Mouse (Mus musculus): Measurements from ENCODE around the gene Serpina3m. TPM values are rescaled to one million over a fixed set of nuclear protein-coding genes. Genes with fewer than 3 reads are reported as not detected.
"Not testable (repeated sequence)": the region's sequence is repeated elsewhere in the genome, so short reads cannot be mapped to it uniquely, and the experiment has no call there.

The Serpina3m gene
- polyA plus RNA-seq, 1 experiment: 1.1 TPM

DNA sequence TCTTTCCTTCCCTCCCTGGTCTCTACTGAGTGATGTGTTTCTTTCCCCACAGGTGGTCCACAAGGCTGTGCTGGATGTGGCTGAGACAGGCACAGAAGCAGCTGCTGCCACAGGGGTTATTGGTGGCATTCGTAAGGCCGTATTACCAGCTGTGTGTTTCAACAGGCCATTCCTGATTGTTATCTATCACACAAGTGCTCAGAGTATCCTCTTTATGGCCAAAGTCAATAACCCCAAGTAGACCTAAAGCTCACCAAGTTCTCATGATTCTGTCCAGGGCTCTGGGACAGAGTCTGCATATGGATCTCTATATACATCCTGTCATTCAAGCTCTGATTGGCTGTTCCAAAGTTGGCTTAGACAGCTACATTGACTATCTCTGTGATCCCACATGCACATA is 6.9 kb downstream of the Serpina3m start:
- WGBS: 67% methylated on average over 2 of the region's 2 CpGs
- no peak for DNase-seq
- TF ChIP-seq CTCF (IDR thresholded peaks at IDR 0.05; ENCODE audit: insufficient read depth, low read length) (no peak), POLR2A (IDR thresholded peaks at IDR 0.05; ENCODE audit: borderline replicate concordance, extremely low read depth, low read depth, low read length) (no peak)
- Histone ChIP-seq H3K4me3 (replicated peaks; ENCODE audit: extremely low read depth, low read depth, low read length) (no peak overlapping the region), H3K4me1 (ENCODE audit: control insufficient read depth, insufficient read depth, low read length) (no peaks in the 10 kb centered on the region)

DNA sequence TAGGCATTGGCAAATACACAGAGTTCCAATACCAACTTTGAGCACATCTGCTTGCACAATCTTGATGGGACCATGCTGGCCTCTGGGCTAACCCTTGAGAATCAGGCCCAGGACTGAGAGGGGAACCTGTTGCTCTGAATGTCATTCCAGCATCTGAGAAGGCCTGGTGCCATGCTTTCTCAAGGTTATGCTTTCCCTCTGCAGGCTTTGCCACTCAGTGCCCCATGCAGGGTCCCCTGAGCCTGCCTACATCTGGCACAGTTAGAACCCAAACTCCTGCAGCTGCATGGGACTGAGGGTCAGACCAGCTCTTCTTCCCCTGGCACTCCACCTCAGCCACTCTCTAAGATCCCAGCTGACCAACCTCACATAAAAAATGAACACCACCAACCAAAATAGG is 7.4 kb downstream of the Serpina3m start:
- no peak for DNase-seq
- TF ChIP-seq CTCF (IDR thresholded peaks at IDR 0.05; ENCODE audit: insufficient read depth, low read length): no peak
- no peak for TF ChIP-seq POLR2A (IDR thresholded peaks at IDR 0.05; ENCODE audit: borderline replicate concordance, extremely low read depth, low read depth, low read length)

DNA sequence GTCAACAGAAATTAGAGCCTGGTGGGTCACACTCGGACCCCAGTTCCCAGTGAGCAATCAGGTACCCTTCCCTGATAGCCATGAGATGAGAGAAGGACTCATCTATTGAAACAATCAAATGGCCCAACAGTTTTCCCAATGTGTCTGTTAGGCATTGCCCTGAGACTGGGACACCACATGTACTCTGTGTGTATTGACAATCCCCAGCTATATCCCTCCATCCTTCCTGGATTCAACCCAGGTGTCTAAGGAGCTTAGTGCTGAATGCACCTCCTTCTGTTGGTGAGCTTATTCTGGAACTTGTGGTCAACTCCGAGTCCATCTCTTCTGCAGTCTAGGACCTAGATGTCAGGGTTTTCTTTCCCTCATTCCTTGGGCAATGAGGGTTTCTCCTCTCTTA is 8.8 kb downstream of the Serpina3m start:
- no peak for DNase-seq
- Histone ChIP-seq H3K4me3 (replicated peaks; ENCODE audit: extremely low read depth, low read depth, low read length) (no peak overlapping the region), H3K4me1 (ENCODE audit: control insufficient read depth, insufficient read depth, low read length) (no peaks in the 10 kb centered on the region)
- TF ChIP-seq CTCF (IDR thresholded peaks at IDR 0.05; ENCODE audit: insufficient read depth, low read length): no peak
- 73% methylated on average over 2 of the region's 2 CpGs for WGBS

More for the DNA sequence above, 7.4 kb downstream of the Serpina3m start:
- no peak overlapping the region for H3K4me3 ChIP-seq (replicated peaks; ENCODE audit: extremely low read depth, low read depth, low read length)
- no peaks in the 10 kb centered on the region for H3K4me1 ChIP-seq (ENCODE audit: control insufficient read depth, insufficient read depth, low read length)

DNA sequence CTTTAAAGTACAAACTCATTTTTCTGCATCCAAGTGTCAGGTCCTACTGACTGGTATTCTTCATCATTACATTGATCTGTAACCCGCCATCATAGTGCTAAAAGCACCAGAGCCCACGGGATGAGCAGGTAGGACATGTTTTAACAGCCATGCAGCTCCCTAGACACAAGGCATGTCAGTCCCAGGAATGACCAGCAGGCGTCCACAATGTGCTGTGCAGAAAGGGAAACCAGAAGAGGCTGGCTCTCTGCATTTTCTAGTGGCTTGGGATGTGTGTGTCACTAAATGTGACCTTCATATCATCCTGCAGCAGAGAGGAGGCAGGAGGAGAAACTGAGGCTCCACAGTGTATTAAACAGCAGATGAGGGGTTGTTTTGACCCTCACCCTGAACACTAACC is 13.5 kb downstream of the Serpina3m start:
- peak; percentile 8 for DNase-seq
- 26% methylated on average over 3 of the region's 3 CpGs for WGBS
- H3K4me3 ChIP-seq (replicated peaks; ENCODE audit: extremely low read depth, low read depth, low read length); H3K4me1 ChIP-seq (ENCODE audit: control insufficient read depth, insufficient read depth, low read length): not testable (repeated sequence)
- peak; percentile 42; the same call in 1 of the 2 replicates for TF ChIP-seq CTCF (IDR thresholded peaks at IDR 0.05; ENCODE audit: insufficient read depth, low read length)

DNA sequence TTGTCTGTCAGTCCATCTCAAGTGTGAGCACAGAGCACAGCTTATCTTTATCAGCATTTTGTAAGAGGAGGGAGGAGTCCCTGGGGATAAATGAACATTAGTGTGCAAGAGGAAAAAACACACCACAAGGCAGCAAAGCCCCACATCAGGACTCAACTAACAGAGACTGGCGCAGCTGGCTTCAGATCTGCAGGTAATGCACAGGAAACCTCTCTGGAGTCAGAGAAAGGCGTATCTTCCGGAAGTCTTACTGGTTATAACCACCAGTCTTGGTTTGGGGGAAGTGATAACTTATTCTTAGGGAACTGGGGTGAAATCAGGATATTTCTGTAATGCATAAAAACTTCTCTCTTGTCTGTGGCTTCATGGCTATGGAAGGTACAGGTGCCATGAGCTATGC is 17.7 kb downstream of the Serpina3m start:
- no peak for DNase-seq
- Histone ChIP-seq H3K4me1 (ENCODE audit: control insufficient read depth, insufficient read depth, low read length) (no peaks in the 10 kb centered on the region), H3K4me3 (replicated peaks; ENCODE audit: extremely low read depth, low read depth, low read length) (no peak overlapping the region)
- WGBS: 63% methylated on average over 3 of the region's 3 CpGs
- no peak for TF ChIP-seq CTCF (IDR thresholded peaks at IDR 0.05; ENCODE audit: insufficient read depth, low read length)
- TF ChIP-seq POLR2A (IDR thresholded peaks at IDR 0.05; ENCODE audit: borderline replicate concordance, extremely low read depth, low read depth, low read length): no peak

DNA sequence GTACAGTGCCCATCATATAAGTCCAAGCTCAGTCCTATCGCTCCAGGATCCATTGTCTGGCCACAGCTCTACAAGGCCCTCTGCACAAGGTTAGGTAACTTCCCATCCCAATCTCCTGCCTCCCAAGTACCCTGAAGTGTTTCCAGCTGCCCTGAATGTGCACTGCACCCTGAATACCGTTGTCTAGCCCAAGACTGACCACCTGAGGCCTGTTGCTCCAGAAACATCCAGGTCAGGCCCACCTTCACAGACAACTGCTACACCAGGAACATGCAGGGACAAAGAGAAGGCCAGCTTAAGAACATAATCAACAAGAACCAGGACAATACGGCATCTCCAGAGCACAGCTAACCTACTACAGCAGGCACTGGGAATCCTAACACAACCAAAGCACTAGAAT is 31.7 kb downstream of the Serpina3m start:
- TF ChIP-seq CTCF (IDR thresholded peaks at IDR 0.05; ENCODE audit: insufficient read depth, low read length): no peak
- no peak for TF ChIP-seq POLR2A (IDR thresholded peaks at IDR 0.05; ENCODE audit: borderline replicate concordance, extremely low read depth, low read depth, low read length)
- no peak for DNase-seq
- Histone ChIP-seq H3K4me3 (replicated peaks; ENCODE audit: extremely low read depth, low read depth, low read length) (no peak overlapping the region), H3K4me1 (ENCODE audit: control insufficient read depth, insufficient read depth, low read length) (no peaks in the 10 kb centered on the region)
- WGBS: 79% methylated on average over 3 of the region's 3 CpGs

DNA sequence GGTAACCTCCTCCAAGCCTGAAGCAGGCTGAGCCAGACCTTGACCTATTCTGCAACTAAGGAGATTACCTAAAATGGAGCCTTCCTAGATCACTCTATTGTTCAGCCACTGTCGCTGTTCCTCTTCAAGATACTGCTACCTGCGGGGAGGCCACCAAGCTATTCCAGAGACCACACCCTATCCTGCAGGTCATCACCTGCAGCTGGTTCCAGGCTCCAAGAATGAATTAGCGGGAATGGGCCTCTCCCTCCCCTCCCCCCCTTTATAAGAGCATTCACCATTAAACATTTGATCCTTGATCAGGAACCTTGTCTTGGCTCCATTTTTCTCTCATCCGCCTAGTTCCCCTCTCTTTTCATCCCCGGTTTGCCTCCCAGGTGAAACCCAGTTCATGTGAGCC is 38.9 kb downstream of the Serpina3m start:
- H3K4me3 ChIP-seq (replicated peaks; ENCODE audit: extremely low read depth, low read depth, low read length); DNase-seq; H3K4me1 ChIP-seq (ENCODE audit: control insufficient read depth, insufficient read depth, low read length): not testable (repeated sequence)
- 72% methylated on average over 5 of the region's 5 CpGs for WGBS

DNA sequence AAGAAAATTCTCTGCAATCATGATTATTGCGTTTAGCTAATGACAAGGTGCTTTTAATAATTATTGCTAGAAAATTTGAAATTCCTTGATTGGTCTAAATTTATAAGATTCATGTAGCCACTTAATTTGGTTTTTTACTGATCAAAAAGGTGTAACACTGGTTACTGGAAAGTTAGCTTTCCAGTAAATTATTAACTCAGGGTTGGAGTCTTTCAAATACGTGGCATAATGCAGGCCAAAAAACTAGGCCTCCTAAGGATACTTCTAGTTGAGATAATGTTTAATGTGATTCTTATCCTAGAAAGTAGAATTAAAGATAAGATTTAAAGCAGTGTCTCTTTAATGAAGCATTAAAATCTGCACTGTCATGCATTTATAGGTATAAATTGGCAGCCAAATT is 40.1 kb downstream of the Serpina3m start:
- H3K4me3 ChIP-seq (replicated peaks; ENCODE audit: extremely low read depth, low read depth, low read length); DNase-seq; H3K4me1 ChIP-seq (ENCODE audit: control insufficient read depth, insufficient read depth, low read length): not testable (repeated sequence)
- WGBS: 73% methylated on average over 2 of the region's 2 CpGs

DNA sequence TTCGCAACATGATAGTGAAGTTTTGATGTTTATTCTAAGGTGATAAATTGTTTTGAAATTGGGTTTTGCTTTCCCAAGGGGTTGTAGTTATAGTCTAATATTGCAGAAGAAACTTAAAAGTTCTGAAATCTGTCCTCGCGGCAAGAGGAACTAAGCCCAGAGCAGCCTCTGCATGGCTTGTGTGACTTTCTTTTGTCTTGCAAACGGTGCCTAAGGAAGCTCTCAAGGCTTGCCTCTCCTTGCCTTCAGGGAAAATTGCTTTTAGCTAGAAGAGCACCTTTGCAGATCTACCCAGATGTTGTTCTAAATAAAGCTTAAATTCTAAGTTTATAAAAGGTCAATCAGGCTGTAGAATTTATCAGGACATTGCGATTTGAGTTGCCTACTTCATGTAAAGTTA is 40.5 kb downstream of the Serpina3m start:
- not testable (repeated sequence) for DNase-seq; H3K4me1 ChIP-seq (ENCODE audit: control insufficient read depth, insufficient read depth, low read length); H3K4me3 ChIP-seq (replicated peaks; ENCODE audit: extremely low read depth, low read depth, low read length)
- WGBS: 62% methylated on average over 5 of the region's 5 CpGs

DNA sequence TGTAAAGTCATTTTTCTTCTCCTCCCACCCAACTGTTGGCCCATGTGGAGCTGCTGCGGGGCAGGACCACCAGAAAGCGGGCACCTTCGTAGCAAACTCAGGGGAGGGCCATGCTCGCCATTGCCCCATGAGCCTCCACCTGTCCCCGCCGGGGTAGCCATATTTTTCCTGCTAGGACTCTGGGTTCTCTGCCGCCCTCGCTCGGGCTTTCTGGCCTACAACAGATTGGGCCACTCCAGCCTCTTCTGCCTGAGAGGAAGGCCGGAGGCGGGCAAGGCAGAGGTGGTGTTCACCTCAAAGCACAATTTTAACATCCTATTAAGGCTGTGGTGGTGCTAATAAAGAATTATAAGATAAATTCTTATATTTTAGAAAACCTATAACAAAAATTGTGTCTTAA is 41.6 kb downstream of the Serpina3m start:
- whole genome bisulfite sequencing: 92% methylated on average over 11 of the region's 11 CpGs
- Histone ChIP-seq H3K4me1 (ENCODE audit: control insufficient read depth, insufficient read depth, low read length) (no peaks in the 10 kb centered on the region), H3K4me3 (replicated peaks; ENCODE audit: extremely low read depth, low read depth, low read length) (no peak overlapping the region)
- TF ChIP-seq POLR2A (IDR thresholded peaks at IDR 0.05; ENCODE audit: borderline replicate concordance, extremely low read depth, low read depth, low read length) (no peak), CTCF (IDR thresholded peaks at IDR 0.05; ENCODE audit: insufficient read depth, low read length) (no peak)
- no peak for DNase-seq

DNA sequence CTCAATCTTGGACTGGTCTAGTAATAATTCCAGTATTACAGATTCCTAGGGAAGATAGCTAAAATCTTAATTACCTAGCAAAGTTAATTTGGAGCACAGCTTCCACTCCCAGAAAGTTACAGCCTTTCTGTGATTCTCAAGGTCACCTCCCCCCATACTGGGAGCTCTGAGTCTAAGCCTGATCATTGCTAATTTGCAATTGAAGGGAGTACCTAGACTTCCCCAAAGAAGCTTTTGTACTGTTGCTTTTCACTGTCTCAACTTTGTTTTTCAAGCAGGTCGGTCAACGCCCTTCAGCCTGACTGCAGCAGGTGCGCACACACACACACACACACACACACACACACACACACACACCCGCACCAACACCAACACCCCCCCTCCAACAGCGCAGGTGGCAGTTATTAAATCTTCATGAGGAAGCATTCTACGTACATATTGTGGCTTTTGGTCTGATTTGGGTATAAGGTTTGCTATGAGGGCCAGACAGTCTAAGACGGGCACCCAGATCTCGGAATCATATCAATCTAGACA is 42.9 kb downstream of the Serpina3m start:
- whole genome bisulfite sequencing: 90% methylated on average over 8 of the region's 8 CpGs
- not testable (repeated sequence) for DNase-seq; H3K4me1 ChIP-seq (ENCODE audit: control insufficient read depth, insufficient read depth, low read length); H3K4me3 ChIP-seq (replicated peaks; ENCODE audit: extremely low read depth, low read depth, low read length)

DNA sequence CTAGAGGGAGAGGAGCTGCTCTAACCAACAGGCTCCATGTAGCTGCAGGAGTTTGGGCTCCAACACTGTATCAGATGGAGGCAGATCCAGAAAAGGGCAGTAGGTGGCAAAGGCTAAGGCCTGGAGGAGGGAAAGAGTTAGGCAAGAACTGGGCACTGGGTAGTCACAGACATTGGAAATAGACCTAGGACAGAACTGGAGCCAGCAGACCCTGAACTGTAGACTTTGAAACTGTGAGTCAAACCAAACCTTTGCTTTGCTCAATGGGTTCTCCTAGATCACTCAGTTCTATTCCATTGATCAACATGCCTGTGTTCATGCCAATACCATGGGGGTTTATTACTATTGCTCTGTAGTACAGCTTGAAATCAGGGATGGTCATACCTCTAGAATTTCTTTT is 47.7 kb downstream of the Serpina3m start:
- not testable (repeated sequence) for H3K4me3 ChIP-seq (replicated peaks; ENCODE audit: extremely low read depth, low read depth, low read length); H3K4me1 ChIP-seq (ENCODE audit: control insufficient read depth, insufficient read depth, low read length); DNase-seq

DNA sequence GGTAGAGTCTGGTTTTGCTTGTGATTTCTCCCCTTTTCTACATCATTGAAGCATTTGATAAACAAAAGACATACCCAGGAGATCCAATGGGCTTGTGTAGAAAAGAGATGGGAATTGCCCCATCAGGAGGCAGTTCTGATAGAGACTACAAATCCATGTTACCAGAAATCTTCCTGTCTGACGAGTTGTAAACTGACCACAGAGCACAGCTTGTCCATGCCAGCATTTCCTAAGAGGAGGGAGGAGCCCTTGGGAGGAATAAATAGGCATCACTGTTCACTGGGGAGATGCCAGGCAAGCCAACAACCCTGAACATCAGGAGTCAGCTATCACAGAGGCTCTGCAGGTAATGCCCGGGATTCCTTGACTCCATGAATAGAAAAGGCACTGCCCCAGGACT is 48.6 kb downstream of the Serpina3m start:
- H3K4me3 ChIP-seq (replicated peaks; ENCODE audit: extremely low read depth, low read depth, low read length); DNase-seq; H3K4me1 ChIP-seq (ENCODE audit: control insufficient read depth, insufficient read depth, low read length): not testable (repeated sequence)
- WGBS: 47% methylated on average over 2 of the region's 2 CpGs

All from lung, adult 2 months (tissue).